Mouse (Mus musculus) right cerebral cortex, adult 2 months (tissue): Measurements from ENCODE around the gene Pin4.
"Not testable (repeated sequence)": the region's sequence is repeated elsewhere in the genome, so short reads cannot be mapped to it uniquely, and the experiment has no call there.

Source experiments
- DNase-seq, 2 experiments: peaks; one replicate each; pipeline ENCODE4 v3.0.0; 2021 to 2022; ENCODE audit warnings: low spot score in 2 of 2

Gene Pin4

DNA sequence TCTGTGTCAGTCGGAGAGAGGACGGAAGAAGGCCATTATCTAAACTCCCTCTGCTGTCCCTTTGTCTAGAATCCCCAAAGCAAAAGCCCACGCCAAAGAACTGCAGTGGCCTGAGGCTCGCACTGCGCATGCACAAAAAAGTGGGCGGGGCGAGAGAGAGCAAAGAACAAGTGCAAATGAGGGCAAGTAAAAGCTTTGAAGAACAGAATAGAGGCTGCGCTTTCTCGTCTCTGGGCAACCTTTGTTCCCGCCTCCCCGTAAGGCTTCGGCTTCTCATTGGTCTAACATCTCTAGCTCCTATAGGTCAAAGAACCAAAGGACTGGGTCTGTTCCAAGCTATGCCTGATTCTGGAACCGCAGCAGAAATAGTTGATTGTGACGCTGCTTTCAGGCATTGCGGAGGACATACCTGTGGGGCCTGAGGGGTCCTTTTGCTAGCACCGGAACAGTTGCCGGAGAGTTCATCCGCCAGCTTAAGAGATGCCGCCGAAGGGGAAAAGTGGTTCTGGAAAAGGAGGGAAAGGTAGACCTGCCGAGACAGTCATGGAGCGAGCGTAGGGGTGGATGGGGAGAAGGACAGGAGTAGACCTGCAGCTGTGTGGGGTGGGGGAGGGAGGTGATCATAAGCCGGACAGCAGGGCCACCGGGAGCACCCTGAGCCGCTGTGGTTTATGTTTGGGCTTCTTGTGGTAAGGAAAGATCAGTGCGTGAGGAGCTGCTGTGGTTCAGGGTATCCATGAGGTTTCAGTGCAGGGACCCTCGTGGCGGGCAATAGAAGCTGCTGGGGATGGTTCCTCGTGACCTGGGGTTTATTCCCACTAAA lies at the start of gene Pin4:
Pin4 (plus strand) TSS at position 406 of the 823 bp plus-strand sequence.
- peak; percentile 90 to 92 for DNase-seq

DNA sequence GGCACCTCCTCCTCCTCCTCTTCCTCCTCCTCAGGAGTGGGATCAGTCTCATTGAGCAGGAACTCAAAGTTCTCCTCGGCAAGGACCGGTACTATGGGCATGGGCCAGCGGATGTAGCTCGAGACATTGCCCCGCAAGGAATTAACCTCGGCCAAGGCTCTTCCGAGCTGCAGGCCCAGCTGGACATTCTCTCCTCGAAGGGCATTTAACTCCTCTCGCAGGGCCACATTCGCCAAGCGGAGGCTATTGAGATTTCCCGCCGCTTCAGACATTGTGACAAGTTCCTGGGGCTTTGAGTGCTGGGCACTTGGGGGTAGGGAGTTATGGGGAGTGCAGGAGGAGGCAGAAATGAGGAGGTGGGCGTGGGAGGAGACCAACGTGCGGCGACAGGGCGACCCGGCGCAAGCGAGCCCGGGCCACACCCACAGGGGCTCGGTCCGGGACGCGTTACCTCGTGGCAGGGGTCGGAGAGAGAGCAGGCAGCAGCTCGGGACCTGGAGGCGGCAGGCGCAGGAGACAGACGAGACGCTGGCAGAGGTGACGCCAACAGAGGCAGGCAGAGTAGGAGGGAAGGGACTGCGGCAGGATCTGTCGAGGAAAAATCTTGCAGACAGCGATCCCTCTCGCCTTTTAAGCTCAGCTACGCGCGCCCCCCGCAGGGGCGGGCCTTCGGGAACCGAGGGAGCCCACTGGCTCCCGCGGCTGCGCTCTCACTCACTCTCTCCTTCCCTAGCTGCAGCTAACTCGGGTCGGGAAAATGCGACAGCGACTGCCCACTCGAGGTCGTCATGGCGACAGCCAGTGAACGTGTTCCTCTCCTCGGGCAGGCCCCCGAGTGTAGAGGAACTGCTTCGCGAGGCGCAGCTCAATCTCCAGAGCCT lies 48.4 kb upstream of the Pin4 start, which contains the start of gene Rtl5:
Rtl5 (minus strand) TSS at position 714 of the 881 bp plus-strand sequence.
- DNase-seq: peak; percentile 79 to 80

DNA sequence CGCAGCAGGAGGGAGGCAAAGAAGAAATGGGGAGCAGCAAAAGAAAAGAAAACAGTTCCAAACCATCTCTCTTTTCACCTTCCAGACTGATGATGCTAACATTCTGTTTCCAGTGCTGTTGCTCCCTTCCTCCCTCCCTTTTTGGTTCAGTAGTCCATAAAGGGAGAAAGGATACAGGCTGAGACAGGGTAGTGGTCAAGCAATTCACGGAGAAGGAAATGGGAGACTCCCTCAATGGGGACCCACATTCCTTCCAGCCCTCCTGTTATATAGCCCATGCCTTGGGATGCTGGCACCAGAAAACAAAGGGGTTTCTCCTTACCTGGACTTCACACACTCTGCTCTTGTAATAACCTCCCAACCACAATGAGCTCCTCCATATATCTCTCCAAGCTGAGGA lies 47.7 kb upstream of the Pin4 start:
- no peak for DNase-seq

DNA sequence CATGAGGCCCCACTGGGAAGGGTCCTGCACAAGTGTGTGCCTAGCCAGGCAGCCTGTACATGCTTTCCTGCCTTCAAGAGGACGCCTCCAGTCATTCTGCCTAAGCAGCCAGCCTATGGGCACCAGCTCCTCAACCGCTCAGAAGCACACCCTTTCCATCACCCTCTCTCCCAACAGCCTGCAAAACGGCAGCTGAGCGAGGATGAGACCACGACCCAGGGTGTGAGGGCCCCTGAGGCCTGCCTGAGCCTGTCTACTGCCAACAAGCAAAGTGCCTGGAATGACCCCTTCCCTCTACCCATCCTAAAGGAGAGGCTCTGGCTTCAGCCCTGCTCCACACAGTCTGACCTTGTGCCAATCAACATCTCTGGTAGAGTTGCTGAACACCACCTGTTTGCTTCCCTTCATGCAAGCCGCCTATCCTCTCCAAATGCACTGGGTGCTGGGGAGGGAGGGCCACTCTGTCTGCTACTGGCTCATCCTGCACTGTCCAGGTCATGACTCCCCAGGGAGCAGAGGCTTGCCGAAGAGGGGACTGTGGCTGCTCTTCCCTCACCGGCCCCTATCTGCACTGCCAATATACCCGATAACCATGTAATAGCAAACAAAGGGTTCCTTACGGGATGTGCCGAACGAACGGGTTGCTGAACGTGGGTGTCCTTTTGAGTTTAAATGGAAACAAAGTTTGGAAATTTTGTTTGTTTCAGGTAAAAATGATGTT lies 45.5 kb upstream of the Pin4 start:
- no peak for DNase-seq

DNA sequence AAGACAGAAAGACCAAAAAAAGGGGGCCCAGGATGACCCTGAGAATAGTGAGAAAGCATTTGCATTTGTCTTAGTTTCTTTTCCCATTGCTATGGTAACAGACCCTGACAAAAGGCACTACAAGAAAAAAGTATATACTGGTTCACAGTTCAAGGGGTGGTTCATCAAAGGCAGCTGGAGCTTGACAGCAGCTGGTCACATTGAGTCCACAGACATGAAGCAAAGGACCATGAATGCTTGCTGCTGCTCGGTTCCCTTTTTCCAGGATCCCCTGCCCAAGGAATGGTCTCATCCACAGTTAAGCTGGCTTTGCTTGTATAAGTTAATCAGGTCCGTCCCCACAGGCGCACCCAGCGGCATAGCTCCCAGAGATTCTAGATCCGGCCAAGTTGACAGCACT lies 44.8 kb upstream of the Pin4 start:
- DNase-seq: no peak

DNA sequence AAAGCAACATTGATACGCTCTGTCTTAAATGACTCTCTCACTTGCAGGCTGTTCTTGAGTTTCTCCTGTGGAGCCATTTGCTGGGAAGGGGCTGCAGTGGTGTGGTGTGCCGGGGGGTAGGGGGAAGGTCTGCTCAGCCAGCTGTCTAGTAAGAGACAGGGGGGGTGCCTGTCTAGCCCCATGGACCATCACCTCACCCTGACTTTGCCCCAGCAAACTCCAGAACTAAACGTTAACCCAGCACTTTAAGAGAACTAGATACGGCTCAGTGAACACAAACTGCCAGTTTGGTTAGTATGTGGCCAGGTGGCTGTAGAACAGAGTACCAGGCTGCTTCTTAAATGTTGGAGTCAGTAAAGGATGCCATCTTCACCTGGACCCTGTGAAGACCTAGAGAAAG lies 44.1 kb upstream of the Pin4 start:
- no peak for DNase-seq

DNA sequence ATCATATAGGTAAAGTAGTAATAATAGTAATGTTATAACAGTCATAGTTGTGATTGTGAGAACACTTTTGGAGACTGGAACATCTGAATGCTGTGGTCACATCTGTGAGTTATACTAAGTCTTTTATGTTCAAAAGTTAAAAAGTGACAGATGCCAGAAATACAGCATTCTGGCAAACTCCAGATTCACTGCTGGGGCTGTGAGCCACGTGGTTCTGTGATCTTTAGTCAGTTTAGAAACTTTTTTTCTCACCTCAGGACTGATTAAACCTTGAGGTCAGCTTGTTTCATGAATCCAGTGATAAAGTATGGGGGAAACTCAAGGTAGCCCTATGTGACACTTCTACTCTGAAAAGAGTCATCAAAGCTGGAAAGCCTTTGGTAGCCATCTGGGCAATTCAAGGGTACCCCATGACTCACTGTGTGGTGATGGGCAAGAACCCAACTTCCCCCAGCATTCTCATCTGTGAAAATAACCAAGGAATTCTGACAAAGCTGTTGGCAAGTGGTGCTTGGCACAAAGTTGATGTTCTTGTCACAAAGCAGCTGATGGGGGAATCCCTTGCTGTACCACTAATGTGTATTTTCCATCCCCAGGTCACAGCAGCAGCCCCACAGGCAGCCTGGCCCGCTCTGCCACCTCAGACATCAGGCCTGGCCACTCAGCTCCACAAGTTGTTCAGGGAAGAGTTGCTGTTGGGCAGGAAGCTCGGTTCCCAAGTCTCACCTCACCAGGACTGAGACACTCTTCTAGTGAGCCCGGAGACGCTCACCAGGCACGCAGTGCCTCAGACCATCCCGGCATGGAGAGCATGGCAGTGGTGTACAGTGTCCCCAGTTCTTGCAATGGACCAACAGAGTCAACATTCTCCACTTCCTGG lies 42.1 kb upstream of the Pin4 start:
- DNase-seq: no peak

DNA sequence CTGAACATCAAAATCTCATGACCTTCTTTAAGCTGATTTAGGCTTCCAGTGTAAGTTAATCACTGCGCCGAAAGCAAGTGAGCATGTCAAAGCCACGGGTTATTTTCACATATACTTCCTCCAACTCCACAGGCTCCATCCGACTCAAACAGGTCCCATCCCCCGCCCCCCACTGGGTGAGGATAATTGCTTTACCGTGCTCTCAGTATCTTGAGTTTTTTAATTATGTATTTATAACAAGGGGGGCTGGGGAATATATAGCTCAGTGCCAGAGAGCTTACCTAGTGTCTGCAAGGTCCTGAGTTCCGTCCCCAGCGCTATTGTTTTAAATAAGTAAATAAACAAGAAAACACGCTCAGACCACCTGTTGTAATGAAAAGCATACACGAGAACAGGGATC lies 38.2 kb upstream of the Pin4 start:
- DNase-seq: no peak

DNA sequence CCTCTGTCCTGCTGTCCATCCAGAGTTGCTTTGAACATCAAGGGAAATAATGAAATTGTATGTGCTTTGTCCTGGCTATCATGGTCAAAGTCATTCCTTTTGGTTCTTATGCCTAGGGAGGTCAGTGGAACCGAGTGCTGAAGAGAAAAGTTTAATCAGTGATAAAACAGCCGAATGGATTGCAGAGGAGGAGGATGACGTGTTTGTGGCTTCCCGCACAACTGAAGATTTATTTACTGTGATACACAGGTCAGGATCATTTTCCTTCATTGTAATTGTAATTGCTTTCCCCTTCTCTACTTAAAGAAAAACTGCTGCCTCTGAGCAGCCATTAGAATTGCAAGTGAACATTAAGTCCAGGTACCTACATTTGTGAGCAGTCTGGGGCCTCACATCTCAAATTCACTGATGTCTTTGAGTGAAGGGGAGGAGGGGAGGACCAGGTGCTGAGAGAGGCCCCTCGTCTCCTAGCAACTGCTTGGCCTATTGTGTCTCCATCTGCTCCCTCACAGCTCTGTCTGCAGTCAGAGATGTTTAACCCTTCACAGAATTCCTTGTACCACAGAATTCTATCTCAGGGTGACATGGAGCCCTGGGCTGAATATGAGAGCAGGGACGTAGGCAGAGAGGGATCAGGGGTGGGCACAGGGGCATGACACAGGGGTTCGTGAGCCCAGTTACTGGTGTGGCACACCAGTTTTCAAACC lies 37.5 kb upstream of the Pin4 start:
- DNase-seq: no peak

DNA sequence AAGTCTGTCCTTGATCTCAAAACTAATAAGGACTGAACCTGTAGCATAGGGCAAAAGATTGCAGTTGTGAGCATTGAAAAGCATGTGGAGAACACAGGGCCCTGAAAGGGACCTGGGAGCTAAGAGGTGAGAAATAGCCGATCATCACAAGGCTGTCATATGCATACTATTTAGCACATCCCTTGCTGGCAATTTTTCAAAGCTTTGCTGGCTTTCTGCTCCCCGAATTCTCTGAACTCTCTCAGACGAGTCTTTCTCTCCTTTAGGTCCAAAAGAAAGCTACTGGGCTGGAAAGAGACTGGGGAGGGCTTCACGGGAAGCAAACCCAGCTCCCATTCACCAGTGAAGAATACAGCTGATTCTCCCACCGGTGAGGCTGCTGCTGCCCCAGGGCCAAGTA lies 36.9 kb upstream of the Pin4 start:
- DNase-seq: no peak

DNA sequence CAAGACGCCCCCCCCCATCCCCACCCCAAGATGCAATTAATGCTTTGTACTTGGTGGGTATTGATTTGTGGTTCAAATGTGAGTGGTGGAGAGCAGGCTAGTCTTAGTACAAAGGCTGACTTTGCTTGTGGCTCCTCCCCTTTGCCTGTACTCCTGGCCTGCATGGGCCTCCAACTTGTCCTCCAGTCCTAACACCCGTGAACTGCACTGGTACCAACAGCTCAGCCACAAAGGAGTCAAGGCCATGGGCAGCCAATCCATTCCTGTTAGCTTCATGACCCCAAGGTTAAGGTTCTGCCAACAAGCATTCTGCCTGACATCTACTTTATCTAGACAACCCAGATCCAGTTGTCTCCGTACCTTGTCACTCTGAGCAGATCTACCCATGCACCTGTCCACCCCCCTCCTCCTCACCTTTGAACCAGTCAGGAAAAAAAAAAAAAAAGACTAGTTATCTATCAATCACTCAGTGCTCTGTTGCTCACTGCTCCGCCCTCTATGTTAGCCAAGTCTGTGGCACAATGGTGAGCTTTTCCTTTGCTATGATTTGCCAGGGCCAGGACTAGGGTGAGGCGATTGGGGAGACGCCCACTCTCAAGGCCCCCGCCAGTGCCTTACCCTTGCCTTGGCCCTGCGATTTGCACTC lies 33.3 kb upstream of the Pin4 start:
- no peak for DNase-seq

DNA sequence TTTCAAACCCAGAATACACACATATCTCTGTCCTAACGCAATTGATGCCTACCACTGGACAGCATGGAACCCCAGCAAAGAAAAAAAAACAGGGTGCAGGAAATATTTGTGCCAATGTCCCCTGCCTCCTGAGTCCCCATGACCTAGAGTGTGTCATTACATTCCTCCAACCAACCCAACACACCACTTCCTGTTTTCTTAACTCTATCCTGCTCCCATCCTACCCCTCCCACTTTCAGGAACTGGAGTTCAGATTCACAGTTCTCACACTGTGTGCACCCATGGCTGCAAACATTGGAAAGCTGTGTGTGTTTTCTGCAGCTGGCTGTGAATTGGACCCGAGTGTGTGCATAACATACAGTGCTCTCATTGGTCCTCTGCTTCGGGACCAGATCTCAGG lies 28.6 kb upstream of the Pin4 start:
- no peak for DNase-seq

DNA sequence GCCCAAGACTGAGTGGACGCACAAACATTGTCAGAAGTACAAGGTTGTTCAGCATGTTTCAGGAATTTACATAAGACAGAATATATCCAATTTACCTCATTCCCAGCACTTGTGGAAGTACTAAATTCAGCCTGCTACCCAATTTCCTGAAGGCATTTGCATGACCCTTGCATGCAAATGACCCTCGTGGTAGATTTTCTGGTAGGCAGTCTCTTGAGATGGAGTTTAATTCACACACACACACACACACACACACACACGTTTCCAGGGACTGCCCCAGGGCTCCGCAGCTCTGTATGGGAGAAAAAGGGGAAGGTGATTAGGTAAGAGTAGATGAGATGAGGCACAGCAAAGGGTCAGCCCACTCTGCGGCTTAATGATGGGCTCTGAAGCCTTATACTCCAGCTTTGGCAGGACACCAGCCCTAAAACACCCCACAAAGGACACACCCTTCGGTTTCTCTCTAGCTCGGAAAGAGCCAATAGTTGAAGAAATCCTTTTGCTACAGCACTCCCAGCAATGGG lies 24.8 kb upstream of the Pin4 start:
- DNase-seq: no peak

DNA sequence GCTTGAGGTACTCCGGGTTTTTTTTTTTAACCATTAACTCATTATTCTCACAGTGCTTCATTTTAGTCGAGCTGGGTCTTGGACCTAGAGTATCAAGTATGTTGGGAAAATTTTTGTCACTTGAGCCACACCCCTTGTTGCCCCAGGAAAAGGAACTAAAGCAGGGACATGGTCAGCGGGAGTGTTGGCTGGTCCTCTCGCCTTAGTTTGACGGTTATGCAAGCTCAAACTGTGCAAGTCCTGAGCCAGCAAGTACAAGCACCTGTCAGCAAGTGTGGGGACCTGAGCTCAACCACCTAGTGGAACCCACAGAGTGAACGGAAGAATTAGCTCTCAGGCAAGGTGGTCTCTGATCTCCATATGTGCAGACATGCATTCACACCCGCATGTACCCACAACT lies 17.4 kb upstream of the Pin4 start:
- no peak for DNase-seq

DNA sequence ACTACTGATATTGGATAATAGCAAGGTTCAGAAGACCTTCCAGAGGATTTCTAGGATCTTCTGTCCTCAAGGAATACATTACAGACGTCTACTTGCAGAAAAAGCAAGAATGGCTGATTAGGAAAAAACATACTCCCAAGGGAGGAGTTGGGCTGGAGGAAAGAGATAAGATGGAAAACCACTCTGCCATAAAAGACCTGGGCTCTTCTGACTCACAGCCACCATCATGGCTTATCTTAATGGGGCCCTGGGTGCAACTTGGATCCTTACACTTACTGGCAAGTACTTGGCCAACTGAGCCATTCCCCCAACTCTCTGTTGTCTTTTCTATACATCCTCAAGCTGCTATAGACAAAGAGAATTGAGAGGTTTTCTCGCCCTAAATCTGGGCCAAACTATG lies 15.4 kb upstream of the Pin4 start:
- DNase-seq: not testable (repeated sequence)

DNA sequence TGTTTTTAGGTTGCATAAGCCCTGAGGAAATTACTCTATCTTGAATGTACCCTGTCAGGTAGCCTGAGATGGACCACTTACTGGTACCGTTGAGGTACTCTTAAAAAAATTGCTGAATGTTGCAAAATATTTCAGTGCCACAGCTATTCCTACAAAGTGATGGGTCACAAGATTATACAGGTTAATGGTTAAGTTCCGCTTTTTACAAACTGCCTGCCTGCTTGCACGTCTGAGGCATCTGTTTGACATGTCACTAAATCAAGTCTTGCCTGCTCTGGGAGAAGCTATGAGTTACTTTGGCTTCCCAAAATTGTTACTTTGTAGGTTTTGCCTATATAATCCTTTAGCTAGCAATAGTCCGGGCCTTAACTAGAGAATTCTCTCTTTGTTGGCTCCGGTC lies 9.9 kb upstream of the Pin4 start:
- not testable (repeated sequence) for DNase-seq

DNA sequence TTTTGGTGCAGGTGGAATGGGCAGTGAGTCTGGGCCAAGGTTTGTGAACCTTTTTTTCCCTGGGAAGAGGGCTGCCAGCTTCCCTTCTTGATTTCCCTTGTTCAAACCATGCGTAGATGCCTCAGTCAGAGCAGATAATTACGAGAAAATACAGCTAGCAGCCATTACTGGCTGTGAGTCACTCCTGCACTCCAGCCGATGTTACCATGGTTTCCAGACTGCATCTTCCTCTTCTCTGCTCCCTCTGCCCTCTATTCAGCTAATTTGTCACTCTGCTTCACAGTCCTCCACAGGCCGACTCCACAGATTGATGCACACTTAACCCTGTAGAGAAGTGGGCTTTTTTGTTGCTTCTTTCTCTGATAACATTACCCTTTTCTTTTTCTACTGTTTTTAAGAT lies 3.6 kb upstream of the Pin4 start:
- DNase-seq: peak; percentile 21 to 23

DNA sequence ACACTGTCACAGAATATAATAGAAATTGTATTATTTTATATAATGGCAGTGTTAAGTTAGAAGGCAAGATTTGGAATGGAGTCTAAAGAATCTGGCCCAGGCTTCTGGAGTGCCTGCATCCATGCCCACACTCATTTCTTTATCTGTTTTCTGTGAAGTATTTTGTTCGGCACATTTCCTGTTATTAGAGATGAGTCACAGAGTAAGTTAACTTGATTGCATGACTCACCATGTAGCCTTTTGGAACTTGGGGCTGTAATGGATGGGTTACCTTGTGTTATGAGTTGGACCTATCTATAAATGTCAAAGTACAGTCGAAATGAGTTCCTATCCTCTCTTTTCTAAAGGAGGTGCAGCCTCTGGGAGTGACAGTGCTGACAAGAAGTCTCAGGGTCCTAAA lies 2.1 kb downstream of the Pin4 start:
- DNase-seq: no peak

DNA sequence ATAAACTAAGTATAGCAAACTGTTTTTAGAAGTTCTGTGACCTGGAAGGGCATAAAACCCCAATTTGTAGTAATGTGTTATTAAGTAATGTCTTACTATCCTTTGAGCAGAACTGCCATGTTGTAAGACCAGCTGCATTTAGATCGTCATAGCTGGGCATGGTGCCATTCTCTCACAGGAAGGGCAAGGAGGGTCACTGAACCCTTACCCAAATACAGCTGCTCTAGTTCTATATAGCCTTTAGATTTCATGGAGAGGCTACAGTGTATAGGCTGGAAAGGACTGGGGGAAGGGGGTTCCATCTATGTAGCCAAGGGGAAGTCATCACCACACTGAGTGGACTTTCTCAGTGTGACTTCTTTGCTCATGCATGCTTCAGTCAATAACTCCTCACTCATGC lies 21.9 kb downstream of the Pin4 start:
- no peak for DNase-seq
